Mouse (Mus musculus) forebrain, embryonic 11.5 days (tissue): Measurements from ENCODE around the gene Arhgap33. TPM values are rescaled to one million over a fixed set of nuclear protein-coding genes. Genes with fewer than 3 reads are reported as not detected.

Source experiments
- ATAC-seq: fragments of 200-750 bp; cut with Nextera tagmentation; replicated peaks from 2 replicates; pipeline ENCODE4 v1.8.0; 2017; ENCODE audit warnings: moderate TSS enrichment; ENCODE audit not compliant: low FRiP score
- DNase-seq: peaks from one replicate; pipeline ENCODE4 v3.0.0-alpha.2; 2017; ENCODE audit warnings: low spot score
- H3K27ac ChIP-seq: fragments of 300-500 bp; sonication (generic); 2 replicates; pipeline ENCODE4 v1.5.1; 2014; ENCODE audit warnings: low read depth, low read length
- H3K27me3 ChIP-seq: fragments of 300-500 bp; sonication (generic); 2 replicates; pipeline ENCODE4 v1.6.1; 2014; ENCODE audit warnings: mild to moderate bottlenecking, low read length, mixed read lengths; ENCODE audit not compliant: control insufficient read depth, insufficient read depth
- H3K36me3 ChIP-seq: fragments of 300-500 bp; sonication (generic); 2 replicates; pipeline ENCODE4 v1.6.1; 2014; ENCODE audit warnings: mild to moderate bottlenecking, low read length, moderate library complexity, mixed read lengths; ENCODE audit not compliant: control insufficient read depth, insufficient read depth
- H3K4me1 ChIP-seq: fragments of 300-500 bp; sonication (generic); replicated peaks from 2 replicates; pipeline ENCODE4 v1.6.1; 2014; ENCODE audit warnings: low read length, mixed read lengths; ENCODE audit not compliant: control insufficient read depth, insufficient read depth
- H3K4me2 ChIP-seq: fragments of 300-500 bp; sonication (generic); 2 replicates; pipeline ENCODE4 v1.6.1; 2014; ENCODE audit warnings: low read depth, mild to moderate bottlenecking, low read length, moderate library complexity, mixed read lengths; ENCODE audit not compliant: severe bottlenecking
- H3K4me3 ChIP-seq: fragments of 300-500 bp; sonication (generic); 2 replicates; pipeline ENCODE4 v1.5.1; 2014; ENCODE audit warnings: low read depth, low read length
- H3K9ac ChIP-seq: fragments of 300-500 bp; sonication (generic); 2 replicates; pipeline ENCODE4 v1.6.1; 2014; ENCODE audit warnings: low read length
- H3K9me3 ChIP-seq: fragments of 300-500 bp; sonication (generic); 2 replicates; pipeline ENCODE4 v1.6.1; 2016; ENCODE audit warnings: low read length, mixed read lengths; ENCODE audit not compliant: control insufficient read depth
- WGBS: fragments of 180-500 bp; shearing (Covaris S2); extraction: QIAGEN DNeasy Blood & Tissue Kit; methylation state at CpG from one replicate; pipeline ENCODE4 v1.1.7; 2014; 5-methylcytosine and 5-hydroxymethylcytosine counted together
- microRNA-seq: library from miRNA; unstranded; fragments of <30 nt; microRNA quantifications from one replicate; pipeline ENCODE4, GENCODE M21; 2016; ENCODE audit not compliant: insufficient number of aligned reads
- polyA plus RNA-seq: library from polyadenylated mRNA; unstranded; fragments of >200 nt; fragmentation: Nextera tagmentation; extraction: Ambion mirVana; gene quantifications from 2 replicates; pipeline ENCODE4 v1.2.1, GENCODE M21; 2014

The Arhgap33 gene
- polyA plus RNA-seq, 1 experiment from 2014 or later: 72.7 TPM

DNA sequence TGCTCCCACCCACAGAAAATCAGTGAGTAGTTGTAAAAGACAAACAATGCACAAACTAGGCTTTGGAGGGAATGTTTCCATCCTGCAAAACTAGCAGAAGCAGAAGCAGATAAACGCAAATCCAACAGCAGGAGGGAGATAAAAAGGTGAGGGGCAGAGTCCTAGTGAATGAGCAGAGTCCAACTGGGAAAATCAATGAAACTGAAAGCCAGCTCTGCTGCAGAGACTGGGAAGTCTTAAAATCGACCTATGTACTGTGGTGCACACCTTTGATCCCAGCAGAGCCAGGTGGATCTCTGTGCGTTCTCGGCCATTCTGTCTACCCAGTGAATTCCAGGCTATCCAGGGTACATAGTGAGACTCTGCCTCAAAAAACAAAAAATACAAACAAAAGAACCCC is 59.9 kb downstream of the Arhgap33 start:
- Histone ChIP-seq H3K9ac (no peak overlapping the region), H3K4me2 (no peak overlapping the region), H3K27ac (no peak overlapping the region), H3K27me3 (no peaks in the 10 kb centered on the region), H3K4me1 (peaks cover 3% of the 10 kb centered on the region; the same call in 1 of the 2 replicates), H3K4me3 (no peak overlapping the region), H3K9me3 (no peaks in the 10 kb centered on the region), H3K36me3 (no peaks in the 10 kb centered on the region)
- no peak for DNase-seq
- no peak for ATAC-seq
- 67% methylated on average over 4 of the region's 4 CpGs for WGBS

DNA sequence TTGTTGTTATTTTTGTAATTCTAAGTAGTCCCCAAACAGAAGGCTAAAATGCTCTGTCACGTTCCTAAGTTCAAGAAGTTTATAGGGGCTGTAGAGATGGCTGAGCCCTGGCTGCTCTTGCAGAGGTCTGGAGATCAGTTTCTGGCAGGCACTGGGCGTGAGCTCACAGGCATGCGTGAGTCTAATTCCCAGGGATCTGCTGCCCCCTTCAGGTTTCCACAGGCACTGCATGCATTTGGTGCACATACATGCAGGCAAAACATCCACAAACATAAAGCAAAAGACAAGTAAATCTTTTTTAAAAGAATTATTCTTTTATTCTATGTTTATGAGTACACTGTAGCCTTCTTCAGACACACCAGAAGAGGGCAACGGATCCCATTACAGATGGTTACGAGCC is 62.4 kb downstream of the Arhgap33 start:
- DNase-seq (peak; percentile 71), ATAC-seq (no peak)
- Histone ChIP-seq H3K9ac (no peak overlapping the region), H3K4me2 (no peak overlapping the region), H3K4me1 (peaks cover 2% of the 10 kb centered on the region; the same call in 1 of the 2 replicates), H3K27ac (no peak overlapping the region), H3K4me3 (no peak overlapping the region), H3K36me3 (no peaks in the 10 kb centered on the region), H3K27me3 (peaks cover 6% of the 10 kb centered on the region), H3K9me3 (no peaks in the 10 kb centered on the region)
- 46% methylated on average over 5 of the region's 5 CpGs for WGBS

Small RNAs within 50 kb of the gene (microRNA-seq; reads per million reads assigned to microRNA genes)
- 3.4 reads per million for gene Gm38670

Other genes with a start within 250 kb of the Arhgap33 start
- gene Clip3, start 243.3 kb downstream of the Arhgap33 start, polyA plus RNA-seq: 98.8 and 110 TPM in 2 replicates
- 71.3 and 83.8 TPM in 2 replicates for gene Alkbh6, start 226.3 kb downstream of the Arhgap33 start, polyA plus RNA-seq
- gene Syne4, start 220.3 kb downstream of the Arhgap33 start, polyA plus RNA-seq: 29.2 and 30.2 TPM in 2 replicates
- not detected in 2 replicates for gene E130208F15Rik, start 213.3 kb downstream of the Arhgap33 start, polyA plus RNA-seq
- gene Sdhaf1, start 211.2 kb downstream of the Arhgap33 start, polyA plus RNA-seq: 21.8 and 23.5 TPM in 2 replicates
- 7.2 TPM in 2 replicates for gene Lrfn3, start 172.3 kb downstream of the Arhgap33 start, polyA plus RNA-seq
- 9.6 and 15.2 TPM in 2 replicates for gene Tyrobp, start 121.3 kb downstream of the Arhgap33 start, polyA plus RNA-seq
- 1.0 TPM in 1 of 2 replicates, not detected in the other for gene Hcst, start 115.2 kb downstream of the Arhgap33 start, polyA plus RNA-seq
- 1.3 and 1.6 TPM in 2 replicates for gene Nfkbid, start 113.3 kb downstream of the Arhgap33 start, polyA plus RNA-seq
- 99.2 and 108 TPM in 2 replicates for gene Aplp1, start 89.5 kb downstream of the Arhgap33 start, polyA plus RNA-seq
- 0.55 and 0.61 TPM in 2 replicates for gene Kirrel2, start 77.4 kb downstream of the Arhgap33 start, polyA plus RNA-seq
- 0.21 and 0.24 TPM in 2 replicates for gene Nphs1, start 76.7 kb downstream of the Arhgap33 start, polyA plus RNA-seq
- gene Prodh2, start 41.4 kb downstream of the Arhgap33 start, polyA plus RNA-seq: not detected in 2 replicates
- gene Hspb6, start 17.1 kb upstream of the Arhgap33 start, polyA plus RNA-seq: 5.5 and 7.4 TPM in 2 replicates
- gene Proser3, start 17.2 kb upstream of the Arhgap33 start, polyA plus RNA-seq: 20.0 and 23.6 TPM in 2 replicates
- gene Lin37, start 24.8 kb upstream of the Arhgap33 start, polyA plus RNA-seq: 45.7 and 50.2 TPM in 2 replicates
- 89.2 and 97.5 TPM in 2 replicates for gene U2af1l4, start 28.2 kb upstream of the Arhgap33 start, polyA plus RNA-seq
- 12.1 and 13.6 TPM in 2 replicates for gene Gm49396, start 28.3 kb upstream of the Arhgap33 start, polyA plus RNA-seq
- gene Psenen, start 28.6 kb upstream of the Arhgap33 start, polyA plus RNA-seq: 96.1 and 99.3 TPM in 2 replicates
- gene Igflr1, start 30.4 kb upstream of the Arhgap33 start, polyA plus RNA-seq: 4.7 and 6.0 TPM in 2 replicates
- gene Kmt2b, start 53.7 kb upstream of the Arhgap33 start, polyA plus RNA-seq: 14.3 TPM in 2 replicates
- 0.15 and 0.31 TPM in 2 replicates for gene Zbtb32, start 63.8 kb upstream of the Arhgap33 start, polyA plus RNA-seq
- 0.31 and 0.73 TPM in 2 replicates for gene Upk1a, start 77.8 kb upstream of the Arhgap33 start, polyA plus RNA-seq
- gene Cox6b1, start 91.1 kb upstream of the Arhgap33 start, polyA plus RNA-seq: 700 and 735 TPM in 2 replicates
- gene Etv2, start 100.8 kb upstream of the Arhgap33 start, polyA plus RNA-seq: not detected in 2 replicates
- 131 and 138 TPM in 2 replicates for gene Rbm42, start 115.3 kb upstream of the Arhgap33 start, polyA plus RNA-seq
- gene Haus5, start 129.9 kb upstream of the Arhgap33 start, polyA plus RNA-seq: 68.9 and 76.6 TPM in 2 replicates
- not detected in 2 replicates for gene Pmis2, start 136.5 kb upstream of the Arhgap33 start, polyA plus RNA-seq
- gene 2200002J24Rik, start 163.9 kb upstream of the Arhgap33 start, polyA plus RNA-seq: not detected in 2 replicates
- 0.72 and 1.7 TPM in 2 replicates for gene Atp4a, start 177.1 kb upstream of the Arhgap33 start, polyA plus RNA-seq
- 133 and 153 TPM in 2 replicates for gene Tmem147, start 194.5 kb upstream of the Arhgap33 start, polyA plus RNA-seq
- gene Gapdhs, start 208.6 kb upstream of the Arhgap33 start, polyA plus RNA-seq: 0.33 and 1.5 TPM in 2 replicates
- 0.27 and 1.8 TPM in 2 replicates for gene Sbsn, start 216.4 kb upstream of the Arhgap33 start, polyA plus RNA-seq
- not detected in 2 replicates for gene Dmkn, start 228.7 kb upstream of the Arhgap33 start, polyA plus RNA-seq